8 mouse cellular contexts compared by ENCODE assay signal in the genomic region with DNA sequence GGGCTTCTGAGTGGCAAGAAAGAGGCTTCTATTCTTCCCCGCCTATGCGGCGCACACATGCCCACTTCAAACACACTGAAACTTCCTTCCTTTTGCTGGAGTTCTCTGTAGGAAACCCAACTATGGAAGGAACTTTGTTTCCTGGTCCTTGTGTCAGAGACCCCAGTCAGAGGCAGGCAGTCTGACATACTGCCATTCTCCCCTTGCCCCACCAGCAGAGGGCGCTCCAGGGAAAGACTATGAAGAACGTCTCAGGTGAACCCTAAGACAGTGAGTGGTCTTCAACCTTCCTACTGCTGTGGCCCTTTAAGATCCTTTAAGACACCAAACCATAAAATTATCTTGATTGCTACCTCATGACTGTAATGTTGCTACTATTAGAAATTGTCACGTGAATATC. TPM values are rescaled to one million over a fixed set of nuclear protein-coding genes. Genes with fewer than 3 reads are reported as not detected.
A peak's percentile ranks its signal among the peaks of the same experiment; 100 is the strongest.
DNase-seq lines count a peak whose midpoint lies in the region; ATAC-seq lines count a peak whose summit lies in the region.

No protein-coding gene starts in this region.

- no peaks in the 10 kb centered on the region for H3K36me3 ChIP-seq in forebrain, embryonic 12.5 days (replicated peaks)

- no peak overlapping the region for H3K4me3 ChIP-seq in forebrain, embryonic 12.5 days (replicated peaks)

- H3K9ac ChIP-seq in forebrain, embryonic 12.5 days = no peak overlapping the region

- no peaks in the 10 kb centered on the region for H3K27me3 ChIP-seq in forebrain, embryonic 12.5 days

- ATAC-seq in frontal cortex, adult (ENCODE audit: low TSS enrichment) = no peak
- ATAC-seq in forebrain, embryonic 12.5 days (ENCODE audit: low FRiP score) = no peak

- no peak overlapping the region for H3K27ac ChIP-seq in forebrain, embryonic 12.5 days

- no peak overlapping the region for H3K4me2 ChIP-seq in forebrain, embryonic 12.5 days

- peak; percentile 24 to 43 for DNase-seq in frontal cortex, postnatal 25 days (ENCODE audit: low spot score in 2 of 2)
- DNase-seq in A20 (ENCODE audit: low read depth, low spot score) (peak; percentile 65), ZHBTc4 (ENCODE audit: low read depth, low spot score) (peak; percentile 61)
- DNase-seq in gastrocnemius, postnatal 14 days = peak; percentile 40
- peak; percentile 46 to 69 for DNase-seq in lung, adult 18-20 months
- DNase-seq in spleen, postnatal 36 days (ENCODE audit: low spot score in 2 of 2) = peak; percentile 28 to 35

- H3K4me1 ChIP-seq in forebrain, embryonic 12.5 days = no peaks in the 10 kb centered on the region

- intact Hi-C loops in gastrocnemius, postnatal 14 days (cut with DNase I; ENCODE audit: low total_unique reads) = loop anchor here (5.0 kb wide), 1 partner anchor 96 kb away; a partner anchor contains a TSS

- H3K9me3 ChIP-seq in forebrain, embryonic 12.5 days = no peaks in the 10 kb centered on the region

- 91% methylated on average over 6 of the region's 6 CpGs for WGBS in forebrain, embryonic 12.5 days

RNA-seq across cellular contexts. Expression of a gene that starts 21.4 kb away (rescaled TPM):
- 100 to 1,000 TPM; 115 to 120 TPM for total RNA-seq in gastrocnemius, postnatal 14 days (2021)
- polyA plus RNA-seq in forebrain, embryonic 12.5 days (2016; fragmentation: Nextera tagmentation; extraction: Ambion mirVana) = 186 and 205 TPM in 2 replicates

RNA-seq across cellular contexts. Expression of a gene that starts 51.1 kb away (rescaled TPM):
- total RNA-seq in gastrocnemius, postnatal 14 days (2021) = 1 to 10 TPM; 3.1 TPM
- polyA plus RNA-seq in forebrain, embryonic 12.5 days (2016; fragmentation: Nextera tagmentation; extraction: Ambion mirVana) = 60.4 and 61.3 TPM in 2 replicates
